Mouse (Mus musculus) right cerebral cortex, postnatal 14 days (tissue): Measurements from ENCODE around the gene Clip2.

Experiments
- DNase-seq: peaks from one replicate; pipeline ENCODE4 v3.0.0; 2022

The Clip2 gene

DNA sequence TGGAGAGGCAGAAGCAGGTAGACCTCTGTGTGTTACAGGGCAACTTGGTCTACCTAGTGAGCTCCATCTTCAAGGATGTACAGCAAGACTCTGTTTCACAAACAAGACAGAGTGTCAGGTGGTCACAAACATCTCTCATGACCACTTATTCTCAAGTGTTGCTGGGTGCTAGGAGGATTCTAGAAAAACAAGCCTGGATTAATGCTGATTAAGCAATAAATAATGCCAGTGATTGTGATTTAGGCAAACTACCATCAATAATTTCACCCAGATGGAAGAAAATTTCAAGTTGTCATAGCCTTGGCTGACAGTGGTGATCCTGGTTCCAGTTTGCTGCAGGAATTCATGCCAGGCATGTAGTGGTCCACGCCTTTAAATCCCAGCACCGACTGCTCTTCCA, 12.0 kb upstream of the Clip2 start:
- no peak for DNase-seq

DNA sequence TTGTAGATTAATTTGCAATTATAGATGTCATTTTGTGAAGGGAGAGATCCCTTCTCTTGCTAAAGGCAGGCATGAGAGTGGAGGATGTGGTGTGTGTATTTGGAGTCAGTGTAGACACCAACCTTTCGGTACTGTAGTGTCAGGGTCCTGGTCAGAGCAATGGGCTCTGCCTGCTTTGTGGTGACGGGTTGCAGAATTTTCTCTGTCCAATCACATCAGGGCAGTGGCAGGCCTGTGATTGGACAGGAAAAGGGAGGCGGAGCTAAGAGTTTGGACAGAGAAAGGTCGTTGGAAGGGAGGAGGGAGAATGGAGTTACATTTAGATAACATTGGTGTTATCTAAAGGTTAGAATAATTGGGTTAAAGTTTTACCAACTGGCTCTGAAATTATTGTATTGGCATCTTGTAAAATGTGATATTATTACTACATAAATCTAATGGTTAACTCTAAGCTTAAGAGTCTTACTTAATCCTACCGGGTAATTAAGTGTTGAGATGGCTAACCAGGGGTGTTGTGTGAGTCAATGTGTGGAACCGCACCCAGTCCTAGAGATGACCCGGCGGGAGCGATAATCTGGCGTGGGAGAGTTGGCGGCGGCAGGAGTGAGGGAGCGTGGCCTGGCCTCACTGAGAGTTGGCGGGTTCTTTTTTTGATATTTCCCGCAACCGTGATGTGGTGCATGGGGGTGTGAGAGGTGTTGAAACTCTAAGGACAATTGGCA, 8.4 kb upstream of the Clip2 start:
- no peak for DNase-seq

DNA sequence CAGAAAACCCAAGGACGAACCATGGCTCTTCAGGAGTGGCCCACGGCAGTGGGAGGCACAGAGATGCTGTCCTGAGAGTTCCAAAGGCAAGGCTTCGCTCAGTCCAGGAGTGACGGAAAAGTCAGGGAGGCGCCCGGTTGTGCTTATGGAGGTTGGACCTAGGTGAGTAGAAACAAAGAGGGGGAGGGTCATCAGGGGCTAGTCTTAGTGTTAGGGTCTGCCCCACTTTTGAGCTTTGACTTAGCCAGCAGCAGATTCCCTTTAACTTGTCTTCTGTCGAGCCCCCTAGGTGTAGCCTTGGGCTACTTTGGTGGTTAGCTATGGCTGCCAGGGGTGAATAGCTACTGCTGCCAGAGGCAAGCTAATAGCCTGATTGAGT, 7.8 kb upstream of the Clip2 start, which contains the start of gene Syna:
Gene Syna, minus strand, starts transcription at position 101 of the 379 bp plus-strand sequence.
- no peak for DNase-seq

DNA sequence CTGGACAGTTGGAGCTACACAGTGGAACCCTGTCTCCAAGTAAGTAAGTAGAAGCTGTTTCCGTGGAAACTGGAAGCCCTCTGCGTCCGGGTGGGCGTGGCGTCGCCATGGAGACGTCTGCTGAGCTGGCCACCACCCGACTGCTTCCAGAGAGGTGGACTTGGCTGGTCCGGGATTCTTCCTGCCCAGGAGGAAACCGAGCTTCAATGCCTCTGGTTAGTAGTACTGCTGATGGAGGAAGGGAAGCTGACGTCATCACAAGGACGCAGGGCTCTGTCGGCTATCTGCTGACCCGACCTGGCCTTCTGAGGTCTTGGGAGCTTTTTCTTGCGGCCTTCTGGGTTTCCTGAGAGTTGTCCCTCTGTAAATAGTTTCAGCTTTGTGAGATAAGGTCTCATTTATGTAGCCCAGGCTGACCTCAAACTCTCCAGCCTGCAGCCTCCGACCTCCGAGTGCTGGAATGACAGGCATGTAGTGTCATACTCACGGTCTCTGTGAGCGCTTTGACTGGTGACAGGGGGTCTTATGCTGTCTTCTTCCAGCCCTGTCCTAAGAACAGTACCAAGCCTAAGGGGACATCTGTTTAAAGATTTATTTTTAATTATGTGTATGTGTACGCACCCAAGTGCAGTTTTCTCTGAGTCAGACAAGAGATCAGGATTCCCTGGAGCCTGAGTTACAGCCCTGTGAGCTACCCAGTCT, 3.4 kb upstream of the Clip2 start:
- DNase-seq, result peak; percentile 83

DNA sequence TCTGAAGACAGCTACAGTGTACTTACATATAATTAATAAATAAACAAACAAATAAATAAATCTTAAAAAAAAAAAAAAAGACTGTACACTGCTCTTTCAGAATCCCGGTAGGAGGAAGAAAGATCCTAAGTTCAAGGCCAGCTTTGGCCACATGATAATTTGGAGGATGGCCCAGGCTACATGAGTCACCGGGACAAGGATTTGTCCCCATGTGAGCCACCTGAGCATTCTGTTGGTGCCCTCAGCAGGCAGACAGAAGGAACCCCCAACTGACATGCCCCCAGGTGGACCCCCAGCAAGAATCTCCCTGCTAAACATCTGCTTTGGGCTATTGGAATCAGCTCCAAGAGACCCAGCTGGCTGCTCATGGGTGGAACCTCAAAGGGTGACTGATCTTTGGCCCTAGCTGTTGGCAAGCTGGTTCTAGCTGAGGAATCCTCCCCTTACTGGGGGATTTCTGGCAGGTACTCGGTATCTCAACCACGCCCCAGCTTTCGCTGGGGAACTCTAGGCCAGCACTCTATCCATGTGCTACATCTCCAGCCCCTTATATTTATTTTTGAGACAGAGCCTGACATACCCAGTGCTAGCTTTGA, 1.8 kb upstream of the Clip2 start:
- DNase-seq, result no peak

DNA sequence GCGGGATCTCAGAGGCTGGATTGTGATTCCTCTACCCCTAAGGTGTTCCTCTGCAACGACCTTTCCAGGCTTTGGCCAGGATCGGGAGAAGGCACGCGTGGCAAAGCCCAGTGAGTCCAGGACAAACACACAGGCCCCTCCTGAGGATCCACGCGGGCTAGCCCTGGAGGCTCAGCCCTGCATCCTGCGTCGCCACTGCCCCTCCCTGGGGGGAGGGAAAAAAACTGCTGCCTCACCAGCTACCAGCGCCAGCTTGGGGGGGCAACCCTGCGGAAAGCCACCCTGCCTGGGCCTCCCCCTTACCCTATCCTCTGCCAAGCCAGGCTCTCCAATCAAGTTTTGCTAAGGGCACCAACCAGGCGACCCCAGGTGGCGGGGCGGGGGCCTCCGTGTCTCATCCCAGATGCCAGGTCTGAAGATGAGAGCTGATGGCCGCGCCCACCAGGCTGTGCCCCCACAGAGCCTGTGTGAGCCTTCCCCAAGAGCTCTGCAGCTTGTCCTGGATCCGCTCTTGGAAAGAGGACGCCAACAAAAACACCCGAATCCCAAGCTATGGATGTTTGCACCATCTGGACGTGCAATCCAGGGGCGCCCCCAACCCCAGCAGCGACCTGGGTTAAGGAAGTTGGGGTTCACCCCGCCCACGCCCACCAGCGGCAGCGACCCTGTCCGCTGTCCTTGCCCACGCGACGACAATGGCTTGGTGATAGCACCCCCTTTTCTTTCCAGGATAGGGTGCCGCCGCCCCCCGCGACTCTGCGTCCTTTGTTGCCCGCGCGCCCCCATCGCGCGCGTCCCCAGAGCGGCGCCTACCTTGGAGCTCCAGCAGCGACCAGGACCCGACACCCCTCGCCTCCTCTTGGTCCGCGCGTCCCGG, 763 bp downstream of the Clip2 start:
- peak; percentile 58 for DNase-seq

DNA sequence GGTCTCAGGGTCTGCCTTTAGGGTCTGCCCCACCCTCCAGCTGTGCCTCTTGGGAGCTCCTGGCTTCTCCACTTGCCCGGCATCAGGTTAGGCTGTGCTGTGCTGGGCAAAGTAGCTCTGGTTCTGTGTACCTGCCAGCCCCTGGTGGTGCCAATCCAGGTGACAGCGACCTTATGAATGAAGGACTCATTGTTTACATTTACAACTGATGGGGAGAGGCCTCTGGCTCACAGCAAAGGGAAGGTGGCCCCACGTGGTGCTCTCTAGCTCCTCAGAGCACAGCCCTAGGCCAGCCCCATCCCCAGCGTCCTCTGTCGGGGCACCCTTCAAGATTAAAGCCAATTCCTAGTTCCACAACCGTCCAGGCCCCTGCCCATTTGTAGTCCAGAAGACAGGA, 1.4 kb downstream of the Clip2 start:
- DNase-seq, result no peak

DNA sequence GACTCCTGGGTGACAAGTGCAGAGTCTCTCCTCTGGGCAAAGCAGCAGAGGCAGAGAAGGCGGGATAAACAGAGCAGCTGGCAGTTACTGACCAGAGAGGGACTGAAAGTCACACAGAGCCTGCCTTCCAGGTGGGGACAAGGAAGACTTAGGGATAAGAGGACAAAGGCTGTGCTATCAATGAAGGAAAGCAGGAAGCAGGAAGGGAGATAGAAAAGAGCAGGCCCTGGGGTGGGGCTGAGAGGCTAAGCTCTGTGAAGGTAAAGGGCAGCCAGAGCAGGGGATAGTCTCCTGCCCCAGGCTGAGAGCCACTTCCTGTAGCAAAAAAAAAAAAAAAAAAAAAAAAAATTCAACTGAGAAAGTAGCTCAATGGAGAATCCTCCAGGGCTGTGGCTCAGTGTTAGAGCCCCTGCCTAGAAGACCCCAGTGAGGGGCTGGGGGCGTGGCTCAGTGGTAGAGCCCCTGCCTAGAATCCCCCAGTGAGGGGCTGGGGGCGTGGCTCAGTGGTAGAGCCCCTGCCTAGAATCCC, 2.5 kb downstream of the Clip2 start:
- DNase-seq, result no peak

DNA sequence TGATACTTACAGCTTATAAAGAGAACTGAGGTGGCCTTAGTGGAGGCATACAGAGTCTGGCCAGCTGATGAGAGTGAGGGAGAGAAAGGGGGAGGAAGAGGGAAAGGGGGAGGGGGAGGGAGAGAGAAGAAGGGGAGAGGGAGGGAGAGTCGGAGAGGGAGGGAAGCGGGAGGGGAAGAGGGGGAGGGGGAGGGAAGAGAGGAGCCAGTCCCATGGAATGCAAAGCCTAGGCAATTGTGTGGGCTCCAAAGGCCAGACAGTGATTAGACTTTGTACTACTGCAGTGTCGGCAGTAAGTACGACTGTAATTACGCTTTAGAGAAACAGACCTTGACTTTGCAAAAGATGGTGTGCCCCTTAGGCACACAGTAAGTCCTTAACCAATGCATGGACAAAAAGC, 3.9 kb downstream of the Clip2 start:
- DNase-seq, result no peak

DNA sequence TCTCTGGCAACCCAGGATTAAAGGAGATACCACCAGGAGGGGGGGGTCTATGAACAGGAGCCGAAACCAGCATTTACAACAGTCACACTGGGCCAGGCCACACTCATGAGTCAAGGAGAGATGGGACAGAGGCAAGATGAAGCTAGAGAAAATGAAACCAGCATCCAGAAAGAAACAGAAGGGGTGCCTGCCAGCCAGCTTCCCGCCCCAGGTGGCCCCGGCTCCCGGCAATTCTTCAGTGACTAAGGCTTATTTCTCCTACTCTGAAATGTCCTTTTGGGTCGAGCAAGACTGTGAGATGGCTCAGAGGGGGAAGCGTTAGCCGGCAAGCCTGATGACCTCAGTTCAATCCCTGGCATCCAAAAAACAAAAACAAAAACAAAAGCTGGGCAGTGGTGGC, 5.4 kb downstream of the Clip2 start:
- peak; percentile 28 for DNase-seq

DNA sequence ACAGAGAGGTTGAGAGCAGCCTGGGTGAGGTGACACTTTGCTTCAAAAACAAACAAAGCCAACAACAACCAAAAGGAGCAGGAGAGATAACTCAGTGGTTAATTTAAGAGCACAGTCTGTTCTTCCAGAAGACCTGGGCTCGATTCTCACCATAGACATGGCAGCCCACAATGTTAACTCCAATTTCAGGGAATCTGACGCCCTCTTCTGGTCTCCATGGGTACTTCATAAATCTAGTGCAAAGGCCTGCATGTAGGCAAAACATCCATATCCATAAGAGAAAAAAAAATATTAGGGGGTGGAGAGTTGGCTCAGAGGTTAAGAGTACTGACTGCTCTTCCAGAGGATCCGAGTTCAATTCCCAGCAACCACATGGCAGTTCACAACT, 7.0 kb downstream of the Clip2 start:
- DNase-seq, result no peak

DNA sequence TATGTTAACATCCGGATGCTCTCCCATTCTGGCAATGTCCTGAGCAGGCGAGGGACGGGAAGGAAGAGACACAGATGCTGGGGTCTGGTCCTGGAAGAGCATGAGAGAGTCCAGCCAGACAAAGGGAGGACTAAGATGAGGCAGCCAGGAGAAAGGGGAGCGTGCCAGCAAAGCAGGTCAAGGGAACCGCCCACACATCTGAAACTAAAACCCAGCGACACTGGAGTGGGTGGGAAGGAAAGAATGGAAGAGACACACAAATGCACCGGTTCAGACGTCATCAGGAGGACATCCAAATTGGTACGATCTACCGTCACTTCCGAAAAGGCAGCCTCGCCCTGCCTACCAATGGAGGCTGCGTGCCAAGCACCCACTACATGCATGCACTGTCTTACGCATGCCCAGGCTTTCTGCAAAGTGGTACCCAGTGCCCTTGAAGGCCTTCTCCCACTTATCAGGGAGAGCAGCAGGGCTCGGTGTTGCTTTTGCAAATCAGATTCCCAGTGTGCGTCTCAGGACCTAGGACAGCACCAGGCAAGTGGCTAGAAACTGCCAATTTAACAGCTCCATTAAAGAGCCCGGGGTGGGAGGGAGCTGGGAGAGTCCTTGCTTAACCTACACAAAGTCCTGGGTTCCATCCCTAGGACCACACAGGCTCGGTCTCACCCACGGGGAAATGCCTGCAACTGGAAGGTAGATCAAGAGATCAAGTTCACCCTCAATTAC, 7.6 kb downstream of the Clip2 start:
- DNase-seq, result peak; percentile 35

DNA sequence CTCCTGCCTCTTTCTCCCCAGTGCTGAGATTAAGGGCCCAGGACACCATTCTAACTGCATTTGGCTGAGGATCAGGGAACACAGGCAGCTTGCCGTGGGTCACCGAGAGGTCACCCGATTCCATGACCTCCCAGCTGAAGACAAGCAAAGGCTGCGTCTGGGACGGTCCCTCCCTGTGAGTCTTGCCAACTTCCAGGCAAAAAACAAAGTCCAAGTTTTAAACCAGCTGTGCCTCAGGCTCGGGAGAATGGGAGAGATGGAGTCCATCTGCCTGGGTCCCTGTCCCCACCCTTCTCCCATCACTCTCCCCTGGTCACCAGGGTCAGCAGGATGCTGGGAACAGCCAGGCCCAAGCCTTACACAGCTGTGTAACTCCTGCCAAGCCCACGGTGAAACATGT, 10.6 kb downstream of the Clip2 start:
- no peak for DNase-seq

DNA sequence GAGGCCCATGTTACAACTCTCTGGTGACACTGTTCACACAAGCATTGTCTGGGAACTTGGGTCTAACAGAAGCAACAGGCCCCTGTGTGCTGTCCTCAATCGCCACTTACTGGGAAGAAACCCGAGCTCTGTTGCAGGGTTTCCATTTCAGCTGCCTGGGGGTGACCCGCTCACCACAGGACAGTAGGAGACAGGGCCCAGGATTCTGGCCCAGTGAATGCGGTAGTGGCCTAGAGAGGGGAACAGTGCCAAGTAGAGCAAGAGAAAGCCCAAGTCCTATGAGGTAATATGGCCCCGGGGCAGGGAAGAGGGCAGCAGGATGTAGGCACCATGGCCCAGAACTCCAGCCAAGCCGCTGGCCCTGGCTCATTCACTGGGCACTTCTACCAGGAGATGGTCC, 11.4 kb downstream of the Clip2 start:
- no peak for DNase-seq

DNA sequence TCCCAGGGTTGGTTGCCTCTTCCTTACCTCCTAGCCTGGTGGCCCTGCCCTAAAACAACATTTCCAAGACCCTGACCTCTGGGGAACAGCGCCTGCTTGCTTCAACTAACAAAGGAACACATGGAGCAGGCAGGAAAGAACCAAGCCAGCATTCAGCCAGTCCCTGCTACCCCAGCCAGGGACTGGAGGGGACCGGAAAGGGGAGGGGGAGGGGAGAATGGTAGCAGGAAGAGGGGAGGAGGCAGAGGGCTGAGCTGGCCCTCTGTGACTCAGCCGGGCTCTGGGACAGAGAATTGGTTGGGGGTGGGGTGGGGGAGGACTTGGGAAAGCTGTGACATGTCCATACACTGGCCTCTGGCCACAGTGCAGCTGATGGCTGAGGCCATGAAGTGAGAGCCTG, 12.3 kb downstream of the Clip2 start:
- peak; percentile 48 for DNase-seq

DNA sequence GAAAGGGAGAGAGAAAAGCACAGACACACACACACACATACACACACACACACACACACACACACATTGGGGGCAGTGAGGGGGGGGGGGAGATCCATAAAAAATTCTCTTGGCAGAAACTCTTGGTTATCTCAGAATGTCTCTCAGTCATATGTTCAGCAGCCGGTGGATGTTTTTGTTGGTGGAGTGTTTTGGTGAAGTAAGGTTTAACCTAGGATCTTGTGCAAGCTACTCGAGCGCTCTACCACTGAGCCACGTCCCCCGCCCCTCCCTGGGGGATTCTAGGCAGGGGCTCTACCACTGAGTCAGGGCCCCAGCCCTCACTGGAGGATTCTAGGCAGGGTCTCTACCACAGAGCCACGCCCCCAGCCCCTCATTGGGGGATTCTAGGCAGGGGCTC, 16.2 kb downstream of the Clip2 start:
- no peak for DNase-seq

DNA sequence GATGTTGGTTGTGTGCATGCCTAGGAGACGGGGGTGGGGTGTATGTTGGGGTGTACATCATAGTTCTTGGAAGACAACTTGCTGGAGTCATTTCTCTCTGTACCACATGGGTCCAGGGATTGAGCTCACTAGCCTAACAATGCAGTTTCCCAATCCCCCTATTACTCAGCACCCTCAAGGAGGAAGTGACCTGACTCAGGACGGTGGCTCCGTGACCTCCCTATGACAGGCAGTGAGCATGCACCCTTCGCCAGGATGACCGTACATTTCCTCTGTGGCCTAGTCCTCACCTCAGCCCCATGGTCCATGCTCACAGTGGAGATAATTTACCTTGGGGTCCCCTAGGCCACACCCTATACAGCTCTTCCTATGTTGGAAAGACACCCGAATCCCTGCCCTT, 19.8 kb downstream of the Clip2 start:
- DNase-seq, result no peak

DNA sequence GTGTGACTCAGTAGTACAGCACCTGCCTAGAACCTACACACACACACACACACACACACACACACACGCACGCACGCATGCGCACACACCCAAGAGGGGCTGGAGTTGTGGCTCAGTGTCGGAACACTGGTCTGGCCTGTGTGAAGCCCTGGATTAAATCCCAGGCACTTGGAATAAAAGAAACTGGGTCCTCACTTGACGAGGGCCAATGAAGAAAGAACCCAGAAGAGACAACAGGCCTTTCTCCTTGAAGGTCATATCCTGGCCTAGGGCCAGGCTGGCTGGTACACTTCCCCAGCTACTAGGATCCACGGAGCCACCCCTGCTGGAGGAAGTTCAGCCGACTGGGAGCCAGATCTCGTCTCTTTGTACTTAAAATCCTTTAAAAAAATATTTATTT, 20.6 kb downstream of the Clip2 start:
- peak; percentile 55 for DNase-seq

DNA sequence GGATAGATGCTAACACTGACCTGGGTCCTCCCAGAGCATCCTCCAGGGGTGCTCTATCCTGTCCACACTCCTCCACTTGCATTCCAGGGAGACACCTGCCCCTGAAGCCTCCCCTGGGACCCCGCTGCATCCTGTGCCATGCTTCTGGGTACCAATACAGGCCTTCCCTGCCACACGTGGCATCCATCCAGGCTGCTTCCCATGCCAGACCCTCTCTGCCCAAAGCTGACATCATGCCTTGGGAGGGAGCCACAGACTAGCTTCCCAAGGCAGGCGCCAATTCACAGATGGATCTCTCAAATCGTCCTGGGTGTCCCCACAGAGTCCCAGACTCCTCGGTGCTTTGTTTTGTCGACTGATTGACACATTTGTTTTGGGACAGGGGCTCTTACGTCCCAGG, 21.4 kb downstream of the Clip2 start:
- DNase-seq, result peak; percentile 78

DNA sequence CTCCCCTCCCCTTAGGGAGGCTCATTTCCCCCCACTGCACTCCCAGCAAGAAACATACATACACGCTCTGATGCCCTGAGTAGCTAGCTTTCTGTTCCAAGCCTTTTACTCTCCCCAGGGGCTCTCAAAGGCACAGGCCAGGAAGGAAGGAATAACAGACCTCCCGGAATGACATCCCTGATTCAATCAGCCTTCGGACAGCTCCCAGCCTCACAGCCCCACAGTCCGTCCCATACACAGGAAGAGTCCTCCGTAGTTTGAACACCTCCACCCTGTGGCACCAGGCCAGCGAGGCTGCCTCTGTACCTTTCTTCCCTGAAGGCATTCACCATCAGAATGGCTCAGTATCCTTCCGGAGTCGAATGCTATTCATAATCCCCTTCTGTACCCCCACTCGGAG, 23.7 kb downstream of the Clip2 start:
- DNase-seq, result no peak

DNA sequence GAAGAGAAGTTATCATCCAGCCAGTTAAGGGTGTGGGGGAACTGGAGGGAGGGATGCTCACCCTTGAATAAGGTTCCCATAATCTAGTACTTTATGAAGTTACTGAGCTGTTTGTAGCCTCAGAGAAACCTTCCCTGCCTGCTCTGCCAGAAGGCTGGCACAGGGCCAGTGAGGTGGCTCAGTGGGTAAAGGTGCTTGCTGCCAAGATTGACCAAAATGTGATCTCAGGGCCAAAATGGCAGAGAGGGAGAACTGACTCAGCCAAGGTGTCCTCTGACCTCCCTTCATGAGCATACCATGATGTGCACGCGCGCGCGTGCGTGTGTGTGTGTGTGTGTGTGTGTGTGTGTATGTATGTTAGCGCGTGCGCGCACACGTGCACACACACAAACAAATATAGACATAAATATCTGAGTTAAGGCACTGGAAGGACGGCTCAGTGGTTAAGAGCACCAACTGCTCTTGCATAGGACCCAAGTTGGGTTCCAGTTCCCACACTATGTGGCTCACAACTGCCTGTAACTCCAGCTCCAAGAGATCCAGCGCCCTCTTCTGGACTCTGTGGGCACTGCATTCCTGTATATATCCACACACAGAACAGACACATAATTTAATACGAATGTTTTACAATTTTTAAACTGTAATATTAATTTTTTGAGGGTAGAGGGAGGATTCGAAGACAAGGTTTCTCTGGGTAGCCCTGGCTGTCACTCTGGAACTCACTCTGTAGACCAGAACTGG, 26.1 kb downstream of the Clip2 start:
- no peak for DNase-seq

DNA sequence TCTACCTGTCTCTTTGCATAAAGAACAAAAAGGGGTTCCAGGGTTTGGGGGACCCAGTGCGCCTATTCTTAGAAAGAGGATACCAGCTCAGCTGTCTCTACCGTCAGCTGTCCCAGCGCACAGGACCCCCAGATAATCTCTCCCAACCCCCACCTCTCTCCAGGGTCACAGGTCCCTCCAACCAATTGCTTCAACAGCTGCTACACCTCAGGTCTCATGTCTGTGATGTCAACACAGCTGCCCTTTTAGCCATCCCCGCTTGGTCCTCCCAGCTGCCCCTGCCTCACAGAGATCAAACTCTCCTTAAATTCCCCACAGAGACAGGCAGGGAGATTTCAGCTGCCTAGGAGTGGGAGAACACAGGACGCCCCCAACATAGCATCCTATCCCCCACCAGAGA, 28.5 kb downstream of the Clip2 start:
- DNase-seq, result no peak
